Mouse (Mus musculus): ENCODE results near the gene Gm5431. TPM values are rescaled to one million over a fixed set of nuclear protein-coding genes. Genes with fewer than 3 reads are reported as not detected.
A peak's percentile ranks its signal among the peaks of the same experiment; 100 is the strongest.
"Not testable (repeated sequence)": the region's sequence is repeated elsewhere in the genome, so short reads cannot be mapped to it uniquely, and the experiment has no call there.

Gm5431 gene
- polyA plus RNA-seq, 1 experiment from 2014 or later, result 0.18 TPM

DNA sequence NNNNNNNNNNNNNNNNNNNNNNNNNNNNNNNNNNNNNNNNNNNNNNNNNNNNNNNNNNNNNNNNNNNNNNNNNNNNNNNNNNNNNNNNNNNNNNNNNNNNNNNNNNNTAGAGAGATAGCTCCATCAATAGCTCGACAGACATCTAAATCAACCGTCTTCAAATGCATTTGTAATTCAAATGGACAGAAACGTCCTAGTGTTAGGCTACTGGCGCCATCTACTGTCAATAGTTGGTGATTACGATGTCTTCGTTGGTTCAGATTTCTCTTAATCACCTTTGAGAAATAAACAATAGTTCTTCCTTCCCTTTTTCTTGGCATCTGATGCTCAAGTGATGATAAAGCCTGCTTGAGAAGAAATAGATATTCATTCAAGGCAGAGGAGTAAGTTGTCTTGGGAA is 43.0 kb downstream of the Gm5431 start:
- WGBS, result under 1% methylated on average over 6 of the region's 6 CpGs
- Histone ChIP-seq H3K9ac (ENCODE audit: low read depth, low read length) (no peak overlapping the region), H3K4me3 (ENCODE audit: low read length) (peak overlapping the region; percentile 53), H3K4me1 (ENCODE audit: control insufficient read depth, insufficient read depth, low read depth, low read length) (peaks cover 15% of the 10 kb centered on the region), H3K9me3 (ENCODE audit: control insufficient read depth, low read length) (no peaks in the 10 kb centered on the region), H3K36me3 (ENCODE audit: control insufficient read depth, insufficient read depth, low read length) (no peaks in the 10 kb centered on the region), H3K4me2 (ENCODE audit: low read length) (peak overlapping the region; percentile 83), H3K27me3 (replicated peaks; ENCODE audit: control insufficient read depth, insufficient read depth, low read length) (no peaks in the 10 kb centered on the region), H3K27ac (ENCODE audit: low read depth, low read length) (no peak overlapping the region)
- ATAC-seq, result no peak

DNA sequence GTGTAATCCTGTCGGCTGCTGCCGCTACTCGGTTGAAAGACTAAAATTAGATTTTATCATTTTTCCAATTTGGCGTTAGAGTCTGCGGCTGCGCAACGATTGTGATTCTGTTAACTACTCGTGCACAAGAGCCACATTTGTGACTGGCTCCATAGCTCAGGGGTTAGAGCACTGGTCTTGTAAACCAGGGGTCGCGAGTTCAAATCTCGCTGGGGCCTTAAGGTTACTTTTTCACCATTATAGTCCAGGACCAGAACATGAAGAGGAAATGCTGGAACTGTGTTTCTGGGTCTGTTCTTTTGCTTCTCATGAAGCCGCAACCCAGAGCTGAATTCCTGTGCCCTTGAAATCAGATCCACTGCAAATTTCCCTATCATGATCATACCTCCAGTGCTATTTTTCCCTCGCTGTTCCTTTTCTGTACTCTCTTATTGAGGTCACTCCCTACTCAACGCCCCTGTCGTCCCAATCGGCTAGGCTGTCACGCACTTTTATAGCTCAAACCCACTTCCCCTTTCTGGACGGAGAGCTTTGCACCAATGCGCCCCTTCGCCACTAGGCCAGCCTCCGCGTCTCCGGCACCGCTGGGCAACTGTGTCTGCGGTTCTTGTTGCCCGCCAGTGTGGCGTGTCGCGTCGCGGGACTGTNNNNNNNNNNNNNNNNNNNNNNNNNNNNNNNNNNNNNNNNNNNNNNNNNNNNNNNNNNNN is 48.4 kb downstream of the Gm5431 start:
- ATAC-seq, result peak; percentile 68
- Histone ChIP-seq H3K4me3 (ENCODE audit: low read length) (peak overlapping the region; percentile 53), H3K36me3 (ENCODE audit: control insufficient read depth, insufficient read depth, low read length) (no peaks in the 10 kb centered on the region), H3K27ac (ENCODE audit: low read depth, low read length) (peak overlapping the region; percentile 74; the same call in 1 of the 2 replicates), H3K27me3 (replicated peaks; ENCODE audit: control insufficient read depth, insufficient read depth, low read length) (peaks cover 4% of the 10 kb centered on the region; the same call in 1 of the 2 replicates), H3K4me2 (ENCODE audit: low read length) (peak overlapping the region; percentile 83), H3K9me3 (ENCODE audit: control insufficient read depth, low read length) (no peaks in the 10 kb centered on the region), H3K9ac (ENCODE audit: low read depth, low read length) (peak overlapping the region; percentile 69), H3K4me1 (ENCODE audit: control insufficient read depth, insufficient read depth, low read depth, low read length) (peaks cover 18% of the 10 kb centered on the region)
- WGBS, result under 1% methylated on average over 31 of the region's 31 CpGs

DNA sequence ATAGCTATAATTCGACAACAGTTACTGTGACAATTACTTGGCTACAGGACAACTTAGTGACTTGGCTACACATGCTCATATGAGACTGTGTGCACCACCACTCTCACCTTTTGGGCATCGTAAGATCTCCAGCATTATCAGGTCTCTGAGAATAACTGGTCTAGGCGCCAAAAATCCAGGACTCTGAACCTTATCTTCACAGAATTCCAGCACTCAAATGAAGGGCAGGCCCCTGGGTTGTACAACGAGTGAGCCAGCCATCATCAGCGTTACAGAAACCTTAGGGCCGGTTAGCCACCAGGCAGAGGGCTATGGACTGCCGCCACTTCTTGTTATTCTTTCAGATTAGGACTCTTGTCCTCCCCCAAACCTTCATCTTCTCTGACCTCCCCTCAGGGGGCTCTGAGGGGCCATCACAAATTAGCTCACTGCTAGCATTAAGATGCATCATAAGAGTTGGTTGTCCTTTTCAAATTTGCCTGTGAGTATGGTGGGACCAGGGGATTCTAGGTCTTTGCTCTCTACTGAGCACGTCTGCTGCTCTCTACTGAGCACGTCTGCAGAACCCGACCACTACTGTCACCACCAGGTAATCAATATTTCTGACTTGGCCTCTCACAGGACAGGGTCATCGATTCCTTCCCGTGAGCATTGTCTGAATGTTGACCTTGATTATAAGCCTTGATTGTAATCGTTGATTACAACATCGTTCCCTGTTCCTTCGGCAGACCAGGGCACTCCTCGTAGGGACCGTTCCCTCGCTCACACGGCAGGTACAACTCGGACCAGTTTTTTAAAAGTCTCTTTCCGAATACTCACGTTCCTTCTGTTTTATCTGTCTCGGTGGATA is 49.2 kb downstream of the Gm5431 start:
- no peaks in the 10 kb centered on the region for H3K36me3 ChIP-seq (ENCODE audit: control insufficient read depth, insufficient read depth, low read length)
- ATAC-seq, result peak; percentile 31
- peaks cover 6% of the 10 kb centered on the region; the same call in 1 of the 2 replicates for H3K27me3 ChIP-seq (replicated peaks; ENCODE audit: control insufficient read depth, insufficient read depth, low read length)
- H3K9ac ChIP-seq (ENCODE audit: low read depth, low read length), result peak overlapping the region; percentile 69
- 6% methylated on average over 23 of the region's 23 CpGs for WGBS
- H3K9me3 ChIP-seq (ENCODE audit: control insufficient read depth, low read length), result no peaks in the 10 kb centered on the region
- H3K27ac ChIP-seq (ENCODE audit: low read depth, low read length), result peak overlapping the region; percentile 74
- peak overlapping the region; percentile 83 for H3K4me2 ChIP-seq (ENCODE audit: low read length)
- peak overlapping the region; percentile 53 for H3K4me3 ChIP-seq (ENCODE audit: low read length)
- H3K4me1 ChIP-seq (ENCODE audit: control insufficient read depth, insufficient read depth, low read depth, low read length), result peaks cover 15% of the 10 kb centered on the region

DNA sequence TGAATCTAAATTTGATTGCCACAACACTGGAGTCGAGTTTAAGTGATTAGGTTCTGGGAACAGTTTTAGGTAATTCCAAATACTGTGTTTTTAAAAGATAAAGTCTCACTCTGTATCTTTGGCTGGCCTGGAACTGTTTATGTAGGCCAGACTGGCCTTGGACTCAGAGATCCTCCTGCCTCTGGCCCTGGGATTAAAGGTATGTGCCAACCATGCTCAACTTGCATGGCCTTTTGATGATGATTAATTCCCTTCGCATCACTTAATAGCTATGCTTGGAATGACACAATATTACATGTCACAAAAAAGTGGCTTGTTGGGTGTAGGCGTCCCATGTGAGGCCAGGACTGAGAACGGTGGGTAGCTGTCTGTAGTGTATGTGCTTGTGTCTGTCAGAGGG is 49.8 kb downstream of the Gm5431 start:
- H3K27me3 ChIP-seq (replicated peaks; ENCODE audit: control insufficient read depth, insufficient read depth, low read length), result peaks cover 6% of the 10 kb centered on the region; the same call in 1 of the 2 replicates
- H3K36me3 ChIP-seq (ENCODE audit: control insufficient read depth, insufficient read depth, low read length), result no peaks in the 10 kb centered on the region
- WGBS, result 73% methylated on average over 4 of the region's 4 CpGs
- H3K27ac ChIP-seq (ENCODE audit: low read depth, low read length), result no peak overlapping the region
- H3K4me3 ChIP-seq (ENCODE audit: low read length), result peak overlapping the region; percentile 53; the same call in 1 of the 2 replicates
- no peak overlapping the region for H3K9ac ChIP-seq (ENCODE audit: low read depth, low read length)
- peaks cover 15% of the 10 kb centered on the region for H3K4me1 ChIP-seq (ENCODE audit: control insufficient read depth, insufficient read depth, low read depth, low read length)
- peak overlapping the region; percentile 83 for H3K4me2 ChIP-seq (ENCODE audit: low read length)
- ATAC-seq, result no peak
- H3K9me3 ChIP-seq (ENCODE audit: control insufficient read depth, low read length), result no peaks in the 10 kb centered on the region

DNA sequence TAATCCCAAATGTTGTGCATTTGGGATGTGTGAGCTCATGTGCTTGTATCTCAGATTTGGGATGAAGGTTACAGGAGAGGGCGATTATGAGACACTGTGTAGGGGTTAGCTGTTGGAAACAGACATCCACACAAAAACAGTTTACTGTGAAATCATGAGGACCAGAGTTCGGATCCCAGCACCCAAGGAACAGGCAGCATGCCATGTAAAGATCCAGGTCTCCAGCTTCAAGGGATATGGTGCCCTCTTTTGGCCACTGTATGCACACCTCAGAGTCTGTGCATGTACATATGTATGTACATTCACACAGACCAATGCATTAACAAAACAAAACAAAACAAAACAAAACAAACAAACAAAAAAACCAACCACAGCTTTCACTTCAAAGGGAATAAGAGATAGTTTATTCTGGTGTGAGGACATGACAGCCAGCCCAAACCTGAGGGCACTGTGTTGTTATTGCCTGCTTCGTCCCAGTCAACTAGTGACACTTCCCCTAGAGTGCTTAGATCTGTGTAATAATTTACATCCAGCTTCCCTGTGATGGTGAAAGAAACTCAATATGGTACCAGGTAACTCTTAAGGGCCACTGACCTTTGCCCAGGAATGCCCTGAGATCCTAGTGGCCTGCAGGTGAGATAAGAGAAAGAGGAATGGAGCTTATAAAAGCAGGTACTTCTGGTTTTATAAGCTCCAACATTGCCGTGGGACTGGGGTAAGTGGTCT is 50.6 kb downstream of the Gm5431 start:
- WGBS, result 84% methylated on average over 4 of the region's 4 CpGs
- ATAC-seq, result no peak
- Histone ChIP-seq H3K27ac (ENCODE audit: low read depth, low read length) (no peak overlapping the region), H3K4me2 (ENCODE audit: low read length) (no peak overlapping the region), H3K9ac (ENCODE audit: low read depth, low read length) (no peak overlapping the region), H3K36me3 (ENCODE audit: control insufficient read depth, insufficient read depth, low read length) (no peaks in the 10 kb centered on the region), H3K9me3 (ENCODE audit: control insufficient read depth, low read length) (no peaks in the 10 kb centered on the region), H3K4me3 (ENCODE audit: low read length) (no peak overlapping the region), H3K27me3 (replicated peaks; ENCODE audit: control insufficient read depth, insufficient read depth, low read length) (peaks cover 6% of the 10 kb centered on the region; the same call in 1 of the 2 replicates), H3K4me1 (ENCODE audit: control insufficient read depth, insufficient read depth, low read depth, low read length) (peaks cover 12% of the 10 kb centered on the region)

DNA sequence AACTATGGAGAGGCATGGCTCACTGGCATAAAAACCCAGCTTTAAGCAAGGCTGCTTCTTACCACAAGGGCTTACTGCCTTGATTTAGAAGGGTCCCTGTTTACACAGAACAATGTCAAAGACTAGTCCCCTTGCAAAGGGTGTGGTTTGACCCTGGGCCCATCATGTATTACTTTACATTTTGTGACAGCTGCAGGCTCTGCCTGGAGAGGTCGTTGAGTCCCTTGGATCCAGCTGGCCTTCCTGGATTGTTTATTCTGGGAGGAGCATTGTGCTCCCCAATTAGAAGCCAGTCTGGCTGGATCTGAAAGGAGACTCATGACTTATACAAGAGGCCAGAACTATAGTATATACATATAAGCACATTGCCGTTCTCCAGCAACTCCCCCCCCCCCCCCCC is 51.8 kb downstream of the Gm5431 start:
- no peak overlapping the region for H3K4me2 ChIP-seq (ENCODE audit: low read length)
- peaks cover 6% of the 10 kb centered on the region; the same call in 1 of the 2 replicates for H3K27me3 ChIP-seq (replicated peaks; ENCODE audit: control insufficient read depth, insufficient read depth, low read length)
- H3K4me3 ChIP-seq (ENCODE audit: low read length), result no peak overlapping the region
- H3K9me3 ChIP-seq (ENCODE audit: control insufficient read depth, low read length), result no peaks in the 10 kb centered on the region
- 44% methylated on average over 2 of the region's 2 CpGs for WGBS
- no peak for ATAC-seq
- peaks cover 12% of the 10 kb centered on the region for H3K4me1 ChIP-seq (ENCODE audit: control insufficient read depth, insufficient read depth, low read depth, low read length)
- H3K36me3 ChIP-seq (ENCODE audit: control insufficient read depth, insufficient read depth, low read length), result no peaks in the 10 kb centered on the region
- H3K27ac ChIP-seq (ENCODE audit: low read depth, low read length), result no peak overlapping the region
- H3K9ac ChIP-seq (ENCODE audit: low read depth, low read length), result no peak overlapping the region

DNA sequence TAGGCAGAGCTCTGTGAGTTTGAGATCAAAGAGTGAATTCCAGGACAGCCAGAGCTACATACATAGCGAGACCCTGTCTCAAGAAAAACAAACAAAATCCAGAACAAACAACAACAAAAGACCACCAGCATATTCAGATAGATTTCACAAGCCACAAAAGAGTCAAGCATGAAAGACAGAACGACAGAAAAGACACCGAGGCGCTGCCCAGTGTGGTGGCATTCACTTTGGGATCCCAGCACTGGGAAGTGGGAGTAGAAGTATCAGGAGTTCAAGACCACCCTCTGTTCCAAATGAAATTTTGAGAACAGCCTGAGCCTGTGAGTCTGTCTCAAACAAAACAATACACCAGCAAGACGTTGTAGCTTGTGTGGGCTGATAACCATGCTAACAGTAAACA is 55.1 kb downstream of the Gm5431 start:
- Histone ChIP-seq H3K4me3 (ENCODE audit: low read length) (no peak overlapping the region), H3K4me1 (ENCODE audit: control insufficient read depth, insufficient read depth, low read depth, low read length) (no peaks in the 10 kb centered on the region), H3K9me3 (ENCODE audit: control insufficient read depth, low read length) (no peaks in the 10 kb centered on the region), H3K4me2 (ENCODE audit: low read length) (no peak overlapping the region), H3K9ac (ENCODE audit: low read depth, low read length) (no peak overlapping the region), H3K27ac (ENCODE audit: low read depth, low read length) (no peak overlapping the region), H3K36me3 (ENCODE audit: control insufficient read depth, insufficient read depth, low read length) (no peaks in the 10 kb centered on the region), H3K27me3 (replicated peaks; ENCODE audit: control insufficient read depth, insufficient read depth, low read length) (peaks cover 8% of the 10 kb centered on the region; the same call in 1 of the 2 replicates)
- WGBS, result 61% methylated on average over 5 of the region's 5 CpGs
- no peak for ATAC-seq

DNA sequence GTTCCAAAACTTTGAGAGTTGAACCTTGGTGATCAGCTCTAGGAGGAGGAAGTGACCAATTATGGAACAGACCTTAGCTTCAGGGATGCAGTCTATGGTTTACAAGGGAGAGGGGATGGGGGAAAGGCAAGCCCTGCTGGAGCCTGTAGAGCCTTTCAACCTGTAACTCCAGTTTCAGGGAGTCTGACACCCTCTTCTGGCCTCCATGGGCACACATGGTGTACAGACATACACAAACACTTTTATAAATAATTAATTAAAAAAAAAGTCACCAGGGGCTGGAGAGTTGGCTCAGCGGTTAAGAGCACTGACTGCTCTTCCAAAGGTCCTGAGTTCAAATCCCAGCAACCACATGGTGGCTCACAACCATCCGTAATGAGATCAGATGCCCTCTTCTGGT is 55.7 kb downstream of the Gm5431 start:
- not testable (repeated sequence) for H3K27me3 ChIP-seq (replicated peaks; ENCODE audit: control insufficient read depth, insufficient read depth, low read length); H3K4me3 ChIP-seq (ENCODE audit: low read length); H3K36me3 ChIP-seq (ENCODE audit: control insufficient read depth, insufficient read depth, low read length); H3K4me1 ChIP-seq (ENCODE audit: control insufficient read depth, insufficient read depth, low read depth, low read length); H3K27ac ChIP-seq (ENCODE audit: low read depth, low read length); H3K9me3 ChIP-seq (ENCODE audit: control insufficient read depth, low read length); H3K9ac ChIP-seq (ENCODE audit: low read depth, low read length); ATAC-seq; H3K4me2 ChIP-seq (ENCODE audit: low read length)
- WGBS, result 90% methylated on average over 2 of the region's 2 CpGs

All from hindbrain, embryonic 16.5 days (tissue).